Mouse (Mus musculus) kidney, postnatal 25 days (tissue): ENCODE results near the gene Cyp24a1.
"Not testable (repeated sequence)": the region's sequence is repeated elsewhere in the genome, so short reads cannot be mapped to it uniquely, and the experiment has no call there.

Experiments
- DNase-seq, 2 experiments: peaks; one replicate each; pipeline ENCODE4 v3.0.0; 2021; ENCODE audit warnings: mixed read lengths in 2 of 2

The Cyp24a1 gene

DNA sequence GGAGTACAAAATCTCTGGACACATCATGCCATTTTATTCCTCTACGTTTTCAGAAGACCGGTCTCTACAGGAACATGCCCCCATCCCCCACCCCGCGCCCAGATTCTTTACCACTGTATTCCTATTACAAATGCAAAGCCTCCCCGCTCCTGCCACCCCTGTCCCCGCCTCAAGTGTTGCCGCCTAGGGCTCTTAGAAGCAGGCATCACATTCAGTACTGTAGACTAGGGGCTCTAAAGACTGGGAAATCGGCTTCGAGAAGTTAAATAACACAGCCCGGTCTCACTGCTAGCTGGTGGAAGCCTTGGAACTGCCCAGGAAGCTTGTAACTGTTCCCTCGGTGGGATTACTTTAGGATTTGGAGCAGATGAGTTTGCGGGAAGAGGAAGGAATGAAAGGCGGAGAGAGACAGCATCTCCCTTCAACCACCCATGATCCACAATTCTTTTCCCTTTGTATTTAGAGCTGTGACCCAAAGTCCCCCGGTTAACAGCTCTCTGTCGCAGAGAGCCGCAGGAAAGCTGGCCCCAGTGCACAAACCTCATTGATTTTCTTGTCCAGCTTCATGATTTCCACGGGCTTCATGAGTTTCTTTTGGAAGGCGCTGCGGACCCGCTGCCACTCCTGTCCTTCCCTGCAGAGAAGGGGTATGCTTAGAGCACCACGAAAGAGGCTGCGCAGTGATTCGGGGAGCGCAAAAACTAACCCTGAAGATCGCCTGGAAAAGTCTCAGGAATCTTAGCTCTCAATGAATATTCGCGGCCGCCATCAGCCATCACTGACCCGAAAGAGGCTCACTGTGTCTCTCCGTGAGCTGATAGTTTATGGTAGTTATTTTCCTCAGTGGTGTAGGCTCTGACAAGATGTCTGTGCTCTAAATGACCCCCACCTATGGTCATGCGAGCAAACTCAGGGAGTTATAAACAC is 1.9 kb downstream of the Cyp24a1 start:
- no peak for DNase-seq

DNA sequence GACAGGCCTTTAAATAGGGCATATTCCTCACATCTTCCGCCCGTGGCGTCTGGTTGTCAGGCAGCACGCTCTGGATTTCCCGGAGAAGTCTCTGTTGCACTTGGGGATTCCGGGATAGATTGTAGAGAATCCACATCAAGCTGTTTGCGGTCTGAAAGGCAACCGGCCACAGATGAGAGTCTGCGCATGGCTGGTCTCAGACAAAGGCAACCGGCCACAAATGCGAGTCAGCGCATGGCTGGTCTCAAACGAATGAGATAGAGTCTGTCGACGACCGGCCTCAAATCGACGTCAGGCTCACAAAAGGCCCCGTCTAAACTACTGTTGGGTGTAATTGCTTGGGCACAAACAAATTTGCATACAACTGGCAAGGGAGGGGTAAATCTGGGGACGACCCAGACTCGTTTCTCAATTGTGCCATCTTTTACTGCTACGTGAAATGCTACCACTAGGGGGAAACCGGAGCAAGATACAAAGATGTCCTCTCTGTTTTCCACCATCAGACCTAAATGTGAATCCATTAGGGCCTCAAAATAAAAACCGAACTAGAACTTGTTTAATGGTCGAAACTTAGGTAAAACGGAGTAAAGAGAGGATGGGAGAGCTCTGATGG is 8.9 kb downstream of the Cyp24a1 start:
- peak in 1 of 2 experiments; percentile 41 for DNase-seq

DNA sequence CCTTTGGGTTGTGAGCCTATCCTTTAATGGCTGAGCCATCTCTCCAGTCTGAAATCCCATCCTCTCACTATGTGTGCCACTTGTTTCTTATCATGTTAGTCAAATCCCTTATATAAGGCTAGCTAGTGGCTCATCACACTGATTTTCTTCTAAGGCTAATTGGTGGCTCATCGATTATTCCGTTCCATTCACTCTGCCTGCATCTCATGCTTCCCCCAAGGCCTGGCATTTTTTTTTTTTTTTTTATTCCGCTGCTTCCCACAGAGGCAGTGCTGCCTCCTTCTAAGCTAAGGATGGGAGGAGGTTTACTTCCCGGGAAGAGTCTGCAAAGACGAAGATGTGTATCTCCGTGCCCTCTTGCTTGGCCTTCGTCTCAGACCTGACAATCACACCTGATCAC is 9.7 kb downstream of the Cyp24a1 start:
- DNase-seq, result no peak

DNA sequence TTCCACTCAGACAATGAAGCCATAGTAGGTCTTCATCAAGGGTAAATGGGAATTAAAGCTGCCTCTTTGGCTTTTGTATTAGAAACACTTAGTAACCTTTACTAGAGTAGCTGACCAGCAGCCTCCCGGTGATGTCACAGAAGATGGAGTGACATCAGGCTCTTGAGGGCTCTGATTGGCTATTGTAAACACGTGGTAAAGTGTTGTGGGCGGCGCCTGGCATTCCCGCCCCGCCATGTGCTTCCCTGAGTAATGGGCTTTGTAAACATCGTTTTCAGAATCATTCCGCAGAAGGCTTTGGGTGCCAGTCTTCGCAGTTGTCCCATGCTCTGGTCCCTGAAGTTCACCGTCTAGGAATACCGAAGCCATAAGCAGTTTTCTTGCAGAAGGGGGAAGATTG is 13.0 kb downstream of the Cyp24a1 start:
- DNase-seq, result no peak

DNA sequence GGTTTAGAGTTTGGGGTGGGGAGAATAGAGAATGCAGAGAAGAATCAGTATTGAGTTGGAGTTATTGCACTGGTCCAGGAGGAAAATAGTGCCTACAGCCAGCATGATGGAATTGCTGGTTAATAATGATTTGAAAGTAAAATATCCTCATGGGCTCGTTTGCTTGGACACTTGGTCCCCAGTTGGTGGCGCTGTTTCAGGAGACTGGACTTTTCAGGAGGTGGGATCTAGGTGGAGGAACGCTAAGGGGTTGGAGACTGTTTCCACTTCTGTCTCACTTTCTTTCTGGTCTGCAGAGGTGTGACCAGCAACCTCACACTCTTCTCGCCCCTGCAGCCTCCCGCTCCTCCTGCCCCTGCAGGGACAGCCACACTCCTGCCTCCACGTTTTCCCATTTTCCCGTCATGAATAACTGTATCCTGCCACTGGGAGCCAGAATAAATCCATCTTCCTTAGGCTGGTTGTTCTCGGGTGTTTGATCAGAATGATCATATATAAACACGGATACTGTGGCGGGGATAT is 14.9 kb downstream of the Cyp24a1 start:
- peak in 1 of 2 experiments; percentile 51 for DNase-seq

DNA sequence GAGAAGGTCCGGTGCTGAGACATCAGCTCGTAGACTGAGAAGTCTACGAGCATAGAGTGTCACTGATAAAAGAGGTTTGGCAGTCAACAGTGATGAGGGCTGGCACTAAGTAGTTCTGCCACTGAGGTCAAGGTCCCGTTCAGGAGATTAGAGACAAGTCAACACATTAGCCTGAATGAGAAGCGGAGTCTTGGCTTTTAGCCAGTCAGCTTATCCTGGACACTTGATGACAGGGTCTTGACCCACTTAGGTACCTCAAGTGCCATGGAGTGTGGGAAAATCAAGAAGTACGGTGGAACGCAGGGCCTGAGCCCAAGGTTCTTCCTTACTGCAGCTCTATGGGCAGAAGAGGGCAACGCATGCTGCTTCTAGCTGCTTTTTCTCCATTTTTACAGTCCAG is 20.3 kb downstream of the Cyp24a1 start:
- DNase-seq, result peak in 1 of 2 experiments; percentile 43

DNA sequence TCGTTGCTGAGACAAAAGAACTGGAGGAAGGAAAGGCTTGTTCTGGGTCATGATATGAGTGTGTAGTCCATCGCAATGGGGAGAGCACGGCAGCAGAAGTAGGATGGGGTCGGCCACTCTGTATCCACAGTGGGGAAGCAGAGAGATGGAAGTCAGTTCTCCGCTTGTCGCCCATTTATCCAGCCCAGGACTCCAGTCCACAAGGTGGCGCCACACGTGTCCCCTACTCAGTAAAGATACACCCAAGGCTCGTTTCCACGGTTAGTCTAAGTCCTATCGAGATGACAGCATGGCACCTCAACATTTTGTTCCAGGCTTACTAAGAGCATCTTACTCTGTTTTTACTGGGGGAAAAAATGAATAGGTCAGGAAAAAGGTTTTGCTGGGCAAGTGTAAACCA is 20.7 kb downstream of the Cyp24a1 start:
- DNase-seq, result peak; percentile 38 to 57

DNA sequence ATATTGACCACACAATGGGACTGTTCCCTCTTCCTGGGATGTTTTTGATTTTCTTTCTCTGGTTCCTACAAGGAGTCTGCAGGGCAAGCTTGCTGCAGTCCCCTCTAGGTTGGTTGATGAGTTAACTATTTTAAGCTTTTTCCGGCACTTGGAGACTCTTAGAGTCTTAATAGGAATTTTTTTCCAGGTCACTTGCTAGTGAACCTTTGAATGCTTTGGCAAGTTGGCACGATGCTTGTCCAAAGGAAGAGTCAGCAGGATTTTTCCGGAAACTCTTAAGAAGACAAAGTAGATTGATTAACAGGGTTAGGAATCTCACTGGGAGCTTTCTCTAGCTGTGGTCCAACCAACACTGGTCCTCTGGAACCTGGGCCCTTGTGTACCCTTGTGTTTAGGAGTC is 21.8 kb downstream of the Cyp24a1 start:
- DNase-seq, result peak; percentile 46 to 77

DNA sequence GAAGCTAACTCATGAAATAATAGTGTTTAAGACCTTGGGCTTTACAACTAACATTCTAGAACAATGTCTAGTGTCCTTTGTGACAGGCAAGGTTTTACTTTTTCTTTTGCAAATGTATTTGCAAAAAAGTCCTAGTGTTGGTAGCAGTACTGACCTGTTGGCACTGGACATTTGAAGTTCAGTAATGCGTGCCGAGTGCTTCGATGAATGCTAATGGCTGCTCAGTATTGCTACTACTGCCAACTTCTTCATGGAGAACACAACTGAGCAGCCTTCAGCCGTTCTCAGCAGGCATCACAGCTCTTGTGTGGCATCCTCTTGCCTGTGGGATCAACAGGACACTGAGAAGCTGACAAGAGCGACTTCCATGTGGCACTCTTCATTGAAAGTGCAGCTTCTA is 22.8 kb downstream of the Cyp24a1 start:
- peak in 1 of 2 experiments; percentile 43 for DNase-seq

DNA sequence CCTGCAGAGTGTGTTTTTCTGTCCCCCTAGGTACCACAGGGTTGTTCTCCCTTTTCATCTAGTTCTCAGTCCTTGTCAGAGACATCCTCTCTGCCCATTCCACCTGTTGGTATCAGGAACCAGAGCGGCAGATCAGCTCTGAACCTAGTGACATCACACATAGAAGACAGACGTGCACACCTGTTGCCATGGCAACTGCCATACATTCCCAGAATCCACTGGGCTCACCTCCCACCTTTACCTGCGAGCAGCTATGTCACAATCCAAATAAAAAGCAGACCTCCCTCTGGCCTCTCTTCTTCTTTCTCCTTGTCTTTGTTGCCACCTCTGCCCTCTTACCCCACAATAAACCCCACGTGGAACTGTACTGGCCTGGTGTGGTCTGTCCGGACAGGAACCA is 26.4 kb downstream of the Cyp24a1 start:
- DNase-seq, result peak in 1 of 2 experiments; percentile 25

DNA sequence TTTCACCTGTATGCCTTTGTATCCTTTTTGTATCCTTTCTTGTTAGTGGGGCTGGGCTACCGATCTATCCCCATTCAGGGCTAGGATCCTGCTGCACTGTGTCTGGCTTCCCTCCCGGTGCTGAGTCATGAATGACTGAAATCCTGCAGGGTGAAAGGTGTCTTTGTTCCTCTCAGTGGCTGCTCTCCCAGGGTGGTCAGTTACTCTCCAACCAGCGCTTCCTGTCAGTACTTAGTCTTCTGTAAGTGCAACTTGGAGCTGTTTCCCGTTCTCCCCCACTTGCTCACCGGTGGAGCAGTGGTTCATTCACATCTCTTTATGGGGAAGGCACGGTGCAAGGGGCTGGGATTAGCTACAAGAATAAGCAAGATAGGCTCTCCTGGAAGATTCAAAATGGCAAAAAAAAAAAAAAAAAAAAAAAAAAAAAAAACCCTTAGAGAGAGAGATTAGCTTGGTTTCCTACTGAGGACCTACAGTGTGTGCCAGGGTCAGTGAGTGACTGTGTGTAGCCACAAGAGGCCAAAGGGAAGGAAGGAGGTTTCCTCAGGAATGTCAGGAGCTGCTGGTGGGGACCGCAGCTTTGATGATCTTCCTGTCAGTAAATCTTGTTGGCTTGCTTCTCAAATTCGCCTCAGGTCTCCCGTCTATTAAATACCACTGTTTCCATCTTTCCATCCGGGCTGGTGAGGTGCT is 27.2 kb downstream of the Cyp24a1 start:
- DNase-seq, result peak; percentile 91 to 94

DNA sequence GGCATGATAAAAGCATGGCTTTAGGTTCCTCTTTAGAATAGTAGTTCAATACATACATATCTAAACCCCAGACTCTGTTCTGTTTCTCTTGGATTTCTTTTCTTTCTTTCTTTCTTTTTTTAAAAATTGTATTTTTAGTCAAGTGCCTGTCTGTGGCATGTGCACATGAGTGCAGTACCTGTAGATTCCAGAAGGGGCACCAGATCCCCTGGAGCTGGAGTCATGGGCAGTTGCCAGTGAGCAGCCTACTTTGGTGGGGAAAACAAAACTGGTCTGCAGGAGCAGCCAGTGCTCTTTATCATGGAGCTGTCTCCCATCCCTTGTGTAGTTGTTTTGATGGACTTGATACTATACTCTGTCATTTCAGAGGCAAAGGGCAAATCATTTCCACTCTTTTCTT is 28.9 kb downstream of the Cyp24a1 start:
- peak; percentile 40 to 51 for DNase-seq

DNA sequence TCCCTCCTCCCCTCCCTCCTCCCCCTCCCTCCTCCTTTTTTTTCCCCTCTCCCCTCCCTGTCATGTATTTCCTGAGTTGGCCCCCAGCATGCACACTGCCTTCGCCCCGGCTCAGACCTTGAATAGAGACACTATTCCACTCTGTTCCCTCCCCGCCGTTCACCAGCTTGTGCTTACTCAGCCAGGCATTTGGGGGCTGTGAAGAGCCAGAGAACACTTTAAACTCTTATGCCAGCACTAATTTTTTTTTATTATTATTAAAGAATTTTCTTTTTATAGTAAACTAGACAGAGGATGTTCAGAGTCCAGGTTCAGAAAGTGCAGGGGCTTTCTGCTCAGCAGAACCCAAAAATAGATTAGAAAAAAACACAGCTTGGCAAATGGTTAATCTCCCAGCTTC is 32.1 kb downstream of the Cyp24a1 start:
- peak; percentile 67 to 92 for DNase-seq

DNA sequence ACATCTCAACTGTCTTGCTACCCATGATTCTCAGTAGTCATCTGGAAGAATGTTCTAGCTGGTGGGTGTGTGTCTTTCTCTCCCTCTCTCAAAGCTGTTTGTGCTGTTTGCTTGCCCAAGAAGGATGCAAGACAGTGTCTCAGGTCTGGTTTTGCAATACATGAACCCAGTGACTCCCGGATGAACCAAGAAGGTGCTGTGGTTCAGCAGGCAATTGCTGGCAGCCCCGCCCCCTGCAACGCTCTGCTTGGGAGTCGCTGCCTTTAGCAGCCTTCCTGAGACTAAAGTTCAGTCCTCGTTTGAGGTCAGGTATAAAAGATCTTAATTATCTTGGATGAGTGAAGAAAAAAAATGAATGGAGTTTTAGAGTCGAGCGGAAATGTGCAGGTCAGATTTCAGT is 35.3 kb downstream of the Cyp24a1 start:
- DNase-seq, result peak; percentile 83 to 95

DNA sequence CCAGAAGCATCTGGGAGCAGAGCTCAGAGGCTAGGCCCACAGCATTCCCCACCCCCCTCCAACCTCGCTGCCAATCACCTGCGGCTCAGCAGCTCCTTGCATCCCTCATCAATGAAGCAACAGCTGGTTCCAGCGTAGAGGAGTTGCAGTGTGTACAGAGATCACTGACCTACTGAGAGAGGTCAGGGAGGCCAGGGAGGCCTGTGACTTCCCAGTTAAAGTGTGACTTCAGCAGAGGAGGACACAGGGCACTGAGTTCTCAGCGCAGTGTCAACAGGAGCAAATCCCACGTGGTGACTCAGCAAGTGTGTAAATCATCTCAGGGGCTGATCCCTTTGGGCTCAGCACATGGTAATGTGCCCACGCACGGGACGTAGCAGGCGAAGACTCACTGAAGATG is 37.1 kb downstream of the Cyp24a1 start:
- peak; percentile 64 to 92 for DNase-seq

DNA sequence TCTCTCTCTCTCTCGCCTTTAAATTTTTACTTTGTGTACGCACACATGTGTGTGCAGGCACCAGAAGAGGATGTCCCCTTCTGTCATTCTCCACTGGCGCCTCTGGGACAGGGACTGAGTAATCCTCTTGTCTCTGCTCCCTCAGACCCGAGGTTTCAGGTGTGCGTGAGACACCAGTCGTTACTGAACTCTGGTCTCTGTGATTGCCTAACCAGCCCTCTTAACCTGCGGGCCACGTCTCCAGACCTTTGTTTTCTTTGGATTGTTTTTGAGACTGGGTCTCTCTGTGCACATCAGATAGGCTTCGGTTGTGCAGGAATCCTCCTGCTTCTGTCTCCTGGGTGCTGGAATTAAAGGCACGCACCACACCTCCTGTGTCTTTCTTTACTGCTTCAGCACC is 37.8 kb downstream of the Cyp24a1 start:
- peak; percentile 7 to 57 for DNase-seq

DNA sequence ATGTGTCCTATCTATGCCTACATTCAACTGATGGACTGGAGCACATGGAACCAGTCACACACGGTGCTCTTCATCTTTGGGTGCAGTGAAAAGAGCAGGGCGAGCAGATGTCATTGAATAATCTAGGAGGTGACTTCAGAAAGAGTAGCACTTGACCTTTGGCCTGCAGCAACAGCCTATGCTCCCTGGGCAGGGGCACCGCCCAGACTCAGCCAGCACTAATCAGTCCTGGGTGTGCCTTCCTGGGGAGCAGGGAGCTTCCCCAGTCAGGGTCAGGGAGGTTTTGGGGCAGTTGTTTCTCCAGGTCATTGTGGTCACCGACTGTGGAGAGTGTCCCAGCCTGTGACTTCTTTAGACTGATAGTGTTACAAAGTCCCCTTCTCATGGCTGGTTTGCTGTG is 43.1 kb downstream of the Cyp24a1 start:
- not testable (repeated sequence) for DNase-seq

DNA sequence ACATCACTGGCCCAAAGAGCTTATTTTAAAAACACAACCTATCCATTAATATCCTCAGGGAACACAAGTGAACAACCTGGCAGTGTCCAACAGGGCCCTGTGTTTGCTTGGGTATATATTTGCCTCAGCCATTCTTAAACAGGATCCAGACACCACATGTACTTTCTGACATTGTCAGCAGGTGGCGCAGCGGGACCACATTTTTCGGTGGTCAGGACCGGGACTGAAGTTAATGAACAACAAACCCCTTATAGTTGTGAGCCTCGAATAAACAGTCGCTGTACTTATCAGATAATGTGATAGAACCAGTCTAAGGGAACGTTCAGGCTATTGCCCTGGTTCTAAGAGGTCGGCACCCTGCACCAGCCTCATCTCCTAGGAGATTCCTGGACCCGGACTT is 46.0 kb downstream of the Cyp24a1 start:
- peak; percentile 82 to 84 for DNase-seq

DNA sequence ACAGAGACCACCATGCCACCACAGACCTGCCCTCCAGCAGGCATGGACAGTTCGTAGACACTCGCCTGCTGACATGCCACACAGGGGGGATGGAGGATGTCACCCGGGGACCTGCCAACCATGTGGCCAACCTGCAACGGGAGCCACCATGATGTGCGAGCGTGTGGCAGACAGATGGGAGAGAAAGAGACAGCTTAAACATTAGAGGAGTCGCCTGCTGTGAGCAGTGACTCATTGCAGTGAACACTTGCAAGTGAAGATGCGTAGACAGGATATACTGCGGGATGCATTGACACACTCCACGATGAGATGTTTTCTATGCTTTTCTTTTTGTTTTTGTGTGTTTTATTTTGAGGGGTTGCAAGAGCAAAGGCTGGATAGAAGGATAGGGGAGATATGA is 49.3 kb downstream of the Cyp24a1 start:
- DNase-seq, result peak in 1 of 2 experiments; percentile 12

DNA sequence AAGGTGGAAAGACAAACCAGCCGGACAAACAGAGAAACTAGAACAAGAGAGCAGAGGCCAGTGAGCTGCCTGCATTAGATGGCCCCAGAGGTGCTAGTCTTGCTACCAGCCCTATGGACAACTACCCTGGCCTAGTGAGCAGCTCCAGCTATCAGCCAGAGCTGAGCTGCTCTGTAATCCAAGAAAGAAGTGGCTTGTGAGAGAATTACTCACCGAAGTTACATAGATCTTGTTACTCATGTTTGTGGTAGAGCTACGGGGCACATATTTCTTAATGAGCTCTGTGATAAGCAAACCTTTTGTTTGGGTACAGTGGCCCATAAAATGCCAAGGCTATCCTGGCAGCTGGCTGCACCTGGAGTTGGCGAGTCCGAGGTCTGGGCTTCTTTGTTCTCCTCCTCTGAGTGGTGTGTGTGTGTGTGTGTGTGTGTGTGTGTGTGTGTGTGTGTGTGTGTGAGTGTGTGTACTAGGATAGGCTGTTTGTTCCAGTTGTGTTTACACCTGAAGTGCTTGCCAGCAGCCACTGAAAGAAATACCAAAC is 50.0 kb downstream of the Cyp24a1 start:
- DNase-seq, result no peak

DNA sequence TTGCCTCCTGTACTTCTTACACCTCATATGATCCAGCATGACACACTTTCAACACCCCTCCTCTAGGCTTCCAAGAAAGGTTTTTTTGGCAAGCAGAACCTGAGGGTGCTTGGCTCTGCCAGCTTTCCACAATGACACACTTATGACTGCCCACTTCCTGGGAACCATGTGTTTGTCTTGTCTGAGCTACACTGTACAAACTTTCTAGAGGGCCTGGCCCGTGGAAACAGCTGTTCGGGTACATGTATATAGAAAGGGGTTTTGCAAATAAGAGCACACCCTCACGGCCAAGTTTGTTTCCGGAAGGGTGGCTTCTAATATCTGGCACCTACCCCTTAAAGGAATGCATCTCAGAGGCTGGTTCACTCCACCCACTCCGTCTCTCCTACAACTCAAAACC is 51.1 kb downstream of the Cyp24a1 start:
- DNase-seq, result no peak

DNA sequence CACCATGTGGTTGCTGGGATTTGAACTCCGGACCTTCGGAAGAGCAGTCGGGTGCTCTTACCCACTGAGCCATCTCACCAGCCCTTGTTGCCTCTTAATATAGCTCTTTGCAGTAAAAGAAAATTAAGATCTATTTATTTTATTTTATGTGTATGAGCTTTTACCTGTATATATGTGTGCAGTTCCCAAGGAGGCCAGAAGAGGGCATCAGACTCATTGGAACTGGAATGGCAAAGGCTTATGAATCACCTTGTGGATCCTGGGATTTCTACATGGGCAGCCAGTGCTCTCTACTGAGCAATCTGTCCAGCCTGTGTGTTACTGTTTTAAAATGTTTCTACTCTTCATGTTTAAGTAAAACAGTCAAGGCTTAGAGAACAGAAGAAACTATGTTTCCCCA is 54.4 kb downstream of the Cyp24a1 start:
- peak; percentile 30 to 78 for DNase-seq

DNA sequence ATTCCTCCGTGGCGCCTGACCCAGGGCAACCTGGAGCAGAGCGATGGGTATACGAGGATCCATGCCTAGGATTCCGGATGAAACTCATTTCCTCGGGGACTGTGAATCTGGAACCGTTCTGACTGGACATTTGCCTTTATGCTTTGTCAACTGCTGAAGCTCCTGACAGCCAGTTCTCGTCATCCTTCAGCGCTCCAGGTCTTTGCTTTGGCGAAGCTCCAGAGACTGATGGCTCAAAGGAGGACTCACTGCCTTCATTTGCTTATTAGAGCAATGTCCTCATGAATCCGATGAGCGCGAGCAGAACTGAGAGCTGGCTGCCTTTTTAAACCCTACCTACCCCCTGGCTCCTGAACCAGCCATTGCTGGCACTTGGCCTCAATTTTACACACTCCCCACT is 58.2 kb downstream of the Cyp24a1 start:
- DNase-seq, result peak; percentile 16 to 51
